Mouse (Mus musculus) B cell, adult 2 months (primary cell): Measurements from ENCODE around the gene Nrros.
A peak's percentile ranks its signal among the peaks of the same experiment; 100 is the strongest.

Experiments used
- DNase-seq, 2 experiments: peaks; one replicate each; pipeline ENCODE4 v3.0.0; 2022

Nrros gene

GRCm38 (mm10) chr16:32160742-32161323 lies 4.6 kb downstream of the Nrros start:
- DNase-seq: peak; percentile 42 to 43

GRCm38 (mm10) chr16:32158966-32159365 lies 6.4 kb downstream of the Nrros start:
- DNase-seq: peak in 1 of 2 experiments; percentile 20

- DNase-seq: no peak
Measured at GRCm38 (mm10) chr16:32157369-32157768, 8.0 kb downstream of the Nrros start.

GRCm38 (mm10) chr16:32156719-32157118 lies 8.7 kb downstream of the Nrros start:
- DNase-seq: no peak

GRCm38 (mm10) chr16:32154437-32154836 lies 11.0 kb downstream of the Nrros start:
- DNase-seq: no peak

GRCm38 (mm10) chr16:32153976-32154375 lies 11.4 kb downstream of the Nrros start:
- no peak for DNase-seq

GRCm38 (mm10) chr16:32147589-32148207 lies 17.7 kb downstream of the Nrros start:
- peak in 1 of 2 experiments; percentile 47 for DNase-seq

- no peak for DNase-seq
Measured at GRCm38 (mm10) chr16:32144592-32144991, 20.8 kb downstream of the Nrros start.

- no peak for DNase-seq
Measured at GRCm38 (mm10) chr16:32143766-32144165, 21.6 kb downstream of the Nrros start.

GRCm38 (mm10) chr16:32138954-32139353 lies 26.4 kb downstream of the Nrros start:
- no peak for DNase-seq

- no peak for DNase-seq
Measured at GRCm38 (mm10) chr16:32135842-32136357, 29.5 kb downstream of the Nrros start.

GRCm38 (mm10) chr16:32133148-32133547 lies 32.2 kb downstream of the Nrros start:
- DNase-seq: no peak

GRCm38 (mm10) chr16:32130190-32130826 lies 35.1 kb downstream of the Nrros start:
- DNase-seq: peak; percentile 65 to 71

GRCm38 (mm10) chr16:32129449-32130189 lies 35.8 kb downstream of the Nrros start:
- peak; percentile 58 to 61 for DNase-seq

- no peak for DNase-seq
Measured at GRCm38 (mm10) chr16:32127046-32127445, 38.3 kb downstream of the Nrros start.

GRCm38 (mm10) chr16:32125364-32125763 lies 40.0 kb downstream of the Nrros start:
- DNase-seq: no peak

- DNase-seq: peak; percentile 80 to 87
Measured at GRCm38 (mm10) chr16:32124444-32125335, 40.7 kb downstream of the Nrros start.

- no peak for DNase-seq
Measured at GRCm38 (mm10) chr16:32124020-32124419, 41.4 kb downstream of the Nrros start.

- no peak for DNase-seq
Measured at GRCm38 (mm10) chr16:32120454-32120853, 44.9 kb downstream of the Nrros start.

- DNase-seq: no peak
Measured at GRCm38 (mm10) chr16:32116186-32116585, 49.2 kb downstream of the Nrros start.

GRCm38 (mm10) chr16:32115781-32116180 lies 49.6 kb downstream of the Nrros start:
- DNase-seq: no peak
